Mouse (Mus musculus) frontal cortex, postnatal 10 days (tissue): ENCODE measurements around the gene Adgre5.

ENCODE experiments used
- DNase-seq, 2 experiments: peaks; one replicate each; pipeline ENCODE4 v3.0.0; 2022; ENCODE audit warnings: low spot score in 2 of 2, mixed read lengths in 1 of 2

Gene Adgre5

DNA sequence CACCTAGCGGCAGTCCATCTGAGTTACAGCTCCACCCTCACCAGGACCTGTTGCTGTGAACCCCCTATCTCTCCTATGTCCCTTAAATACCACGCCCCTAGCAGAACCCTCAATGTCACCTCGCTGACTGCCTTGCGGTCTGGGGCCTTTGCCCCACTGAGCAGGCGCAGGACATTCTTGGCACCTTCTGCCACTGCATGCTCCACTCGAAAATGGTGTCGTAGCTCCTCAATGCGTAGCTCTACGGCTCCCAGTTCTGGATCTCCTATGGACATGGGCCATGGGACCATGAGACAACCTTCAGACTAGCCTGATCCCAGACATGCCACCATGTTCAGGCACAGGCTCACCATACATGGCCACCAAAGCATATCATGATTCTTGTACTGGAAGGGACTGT is 56.6 kb downstream of the Adgre5 start:
- no peak for DNase-seq

DNA sequence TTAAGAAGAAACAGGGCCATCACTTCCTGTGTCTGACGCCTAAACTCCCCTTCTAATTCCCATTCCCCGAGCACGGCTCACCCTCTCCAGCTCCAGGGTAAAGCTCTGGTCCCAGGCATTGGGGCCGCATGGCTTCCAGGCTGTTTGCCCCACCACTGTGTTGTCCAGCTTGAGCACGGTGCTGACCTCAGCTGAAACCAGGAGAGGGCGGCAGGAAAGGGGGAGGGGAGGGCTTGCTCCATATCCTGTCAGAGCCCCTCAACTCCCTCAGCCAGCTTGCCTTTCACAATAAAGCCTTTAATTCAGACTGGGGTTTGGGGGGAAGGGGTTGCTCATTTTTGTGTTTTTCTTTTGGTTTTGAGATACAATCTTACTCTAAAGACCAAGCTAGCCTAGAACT is 60.0 kb downstream of the Adgre5 start:
- no peak for DNase-seq

DNA sequence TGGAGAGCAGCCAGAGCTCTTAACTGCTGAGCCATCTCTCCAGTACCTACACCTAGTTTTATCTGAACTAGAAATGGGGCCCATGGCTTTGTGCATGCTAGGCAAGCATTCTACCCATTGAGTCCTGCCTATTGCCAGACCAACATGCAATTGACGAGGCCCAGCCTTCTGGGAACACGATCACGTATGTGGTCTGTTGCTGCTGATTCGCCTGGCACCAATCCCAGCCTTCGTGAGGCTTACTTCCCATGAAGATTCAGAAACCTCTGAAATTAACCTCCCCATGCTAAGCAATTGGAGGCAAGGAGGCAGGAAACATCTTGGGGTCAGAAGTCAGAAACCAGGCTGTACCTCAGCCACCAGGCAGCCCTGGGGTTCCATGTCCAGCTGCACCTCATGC is 60.5 kb downstream of the Adgre5 start:
- DNase-seq, result no peak

DNA sequence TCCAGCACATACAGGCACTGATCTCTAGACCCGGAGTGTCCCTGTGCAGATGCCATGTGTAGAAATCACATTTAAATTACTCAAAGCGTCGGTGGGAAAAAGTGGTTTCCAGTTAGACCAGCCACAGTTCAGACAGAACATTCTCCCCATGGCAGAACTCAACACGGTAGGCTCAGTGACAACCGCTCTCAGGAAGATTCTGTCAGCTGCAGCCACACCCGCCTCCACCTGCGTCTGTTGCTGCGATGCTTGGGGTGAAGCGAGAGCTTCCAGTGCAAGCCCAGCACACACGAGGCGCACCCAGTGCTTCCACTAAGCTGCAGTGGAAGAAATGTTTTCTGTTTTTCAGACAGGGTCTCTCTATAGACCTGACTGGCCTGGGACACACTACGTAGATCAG is 61.3 kb downstream of the Adgre5 start:
- DNase-seq, result no peak

DNA sequence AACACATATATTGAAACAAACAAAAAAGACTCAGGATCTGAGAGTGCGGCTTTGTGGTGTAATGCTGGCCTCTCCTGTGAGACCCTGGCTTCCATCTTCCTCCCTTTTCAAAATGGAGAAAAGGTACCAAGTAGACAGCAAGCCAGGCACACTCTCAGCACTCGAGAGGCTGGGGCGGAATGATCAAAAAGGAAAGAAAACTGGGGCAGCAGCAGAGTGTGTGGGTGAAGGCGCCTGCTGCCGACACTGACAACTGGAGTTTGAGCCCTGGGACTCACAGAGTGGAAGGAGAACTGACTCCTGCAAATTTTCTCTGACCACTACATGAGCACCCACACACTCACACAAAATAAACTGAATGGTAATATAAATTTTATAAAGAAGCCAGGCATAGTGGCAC is 66.6 kb downstream of the Adgre5 start:
- no peak for DNase-seq
